Mouse (Mus musculus) neutrophil, adult 59 days (primary cell): ENCODE data around the gene Dmrtc2. TPM values are rescaled to one million over a fixed set of nuclear protein-coding genes. Genes with fewer than 3 reads are reported as not detected.

Experiments
- total RNA-seq, 2 experiments: library from RNA; stranded (reverse); gene quantifications; 1 replicate in 1 of 2; 2 replicates in 1 of 2; pipeline ENCODE4 v1.2.4; 2023

Gene Dmrtc2
- total RNA-seq, result not detected

GRCm38 (mm10) chr7:24869532-24870165, at the start of gene Dmrtc2, which contains the start of gene Lypd4:
Dmrtc2 (plus strand) TSS chr7:24870057.
Lypd4 (minus strand) TSS chr7:24869941.

GRCm38 (mm10) chr7:24861913-24862312, 7.9 kb upstream of the Dmrtc2 start, which contains the start of gene Gm9844:
Gm9844 (plus strand) TSS chr7:24862213.

GRCm38 (mm10) chr7:24883896-24884692, 14.2 kb downstream of the Dmrtc2 start, which contains the start of gene Rps19:
Rps19 (plus strand) TSS chr7:24884371.

GRCm38 (mm10) chr7:24897224-24897623, 27.4 kb downstream of the Dmrtc2 start, which contains the start of gene Cd79a:
Cd79a (plus strand) TSS chr7:24897381.

GRCm38 (mm10) chr7:24902630-24903443, 33.0 kb downstream of the Dmrtc2 start, which contains the start of gene Arhgef1:
Arhgef1 (plus strand) TSS chr7:24902912.

Other genes with a start within 250 kb of the Dmrtc2 start
- gene Lypd3, start 233.5 kb upstream of the Dmrtc2 start, total RNA-seq, result not detected
- not detected for gene Tex101, start 193.4 kb upstream of the Dmrtc2 start, total RNA-seq
- gene BC049730, start 160.8 kb upstream of the Dmrtc2 start, total RNA-seq, result 1 to 10 TPM in 1 of 2 experiments, under 1 TPM in 1; 0.97 to 2.1 TPM
- gene Gm4763, start 143.1 kb upstream of the Dmrtc2 start, total RNA-seq, result 1 to 10 TPM; 8.0 to 9.5 TPM
- gene Cd177, start 109.7 kb upstream of the Dmrtc2 start, total RNA-seq, result 1,000 to 10,000 TPM; 1,138 to 1,339 TPM
- 10 to 100 TPM; 74.1 to 80.0 TPM for gene Ceacam10, start 92.9 kb upstream of the Dmrtc2 start, total RNA-seq
- gene Gm9844, start 7.8 kb upstream of the Dmrtc2 start, total RNA-seq, result 1 to 10 TPM; 1.0 to 1.9 TPM
- not detected for gene Lypd4, start 116 bp upstream of the Dmrtc2 start, total RNA-seq
- gene Rps19, start 14.3 kb downstream of the Dmrtc2 start, total RNA-seq, result 100 to 1,000 TPM; 709 to 835 TPM
- gene Cd79a, start 27.3 kb downstream of the Dmrtc2 start, total RNA-seq, result 10 to 100 TPM in 1 of 2 experiments, 1 to 10 TPM in 1; 6.0 to 16.1 TPM
- 100 to 1,000 TPM; 599 to 603 TPM for gene Arhgef1, start 32.9 kb downstream of the Dmrtc2 start, total RNA-seq
- gene Gm4881, start 74.4 kb downstream of the Dmrtc2 start, total RNA-seq, result not detected
- gene Rabac1, start 102.7 kb downstream of the Dmrtc2 start, total RNA-seq, result 100 to 1,000 TPM; 126 to 160 TPM
- 100 to 1,000 TPM; 196 to 231 TPM for gene Atp1a3, start 135.9 kb downstream of the Dmrtc2 start, total RNA-seq
- gene Grik5, start 202.3 kb downstream of the Dmrtc2 start, total RNA-seq, result 1 to 10 TPM; 3.5 to 3.7 TPM
- 10 to 100 TPM; 12.7 to 14.1 TPM for gene Zfp574, start 202.5 kb downstream of the Dmrtc2 start, total RNA-seq